Mouse (Mus musculus) lung, embryonic 16.5 days (tissue): ENCODE data around the gene Osr1. TPM values are rescaled to one million over a fixed set of nuclear protein-coding genes. Genes with fewer than 3 reads are reported as not detected.

ENCODE experiments used
- ATAC-seq: fragments of 200-750 bp; cut with Nextera tagmentation; 2 replicates; pipeline ENCODE4 v1.8.0; 2017; ENCODE audit warnings: low read depth, mild to moderate bottlenecking, moderate library complexity
- H3K27ac ChIP-seq: fragments of 300-500 bp; sonication (generic); 2 replicates; pipeline ENCODE4 v1.5.1; 2014; ENCODE audit warnings: mild to moderate bottlenecking, control low read depth, low read length
- H3K27me3 ChIP-seq: fragments of 300-500 bp; sonication (generic); 2 replicates; pipeline ENCODE4 v1.6.1; 2014; ENCODE audit warnings: low read depth, low read length, mixed read lengths; ENCODE audit not compliant: control insufficient read depth, insufficient read depth
- H3K36me3 ChIP-seq: fragments of 300-500 bp; sonication (generic); 2 replicates; pipeline ENCODE4 v1.6.1; 2014; ENCODE audit warnings: low read length; ENCODE audit not compliant: control insufficient read depth, insufficient read depth
- H3K4me1 ChIP-seq: fragments of 300-500 bp; sonication (generic); replicated peaks from 2 replicates; pipeline ENCODE4 v1.6.1; 2014; ENCODE audit warnings: low read length, mixed read lengths; ENCODE audit not compliant: control insufficient read depth, insufficient read depth
- H3K4me2 ChIP-seq: fragments of 300-500 bp; sonication (generic); 2 replicates; pipeline ENCODE4 v1.6.1; 2014; ENCODE audit warnings: low read depth, low read length, control low read depth
- H3K4me3 ChIP-seq: fragments of 300-500 bp; sonication (generic); 2 replicates; pipeline ENCODE4 v1.5.1; 2014; ENCODE audit warnings: mild to moderate bottlenecking, low read length, control low read depth
- H3K9ac ChIP-seq: fragments of 300-500 bp; sonication (generic); 2 replicates; pipeline ENCODE4 v1.6.1; 2014; ENCODE audit warnings: low read length, control low read depth
- H3K9me3 ChIP-seq: fragments of 300-500 bp; sonication (generic); 2 replicates; pipeline ENCODE4 v1.6.1; 2016; ENCODE audit warnings: low read length; ENCODE audit not compliant: control insufficient read depth
- WGBS: fragments of 180-500 bp; shearing (Covaris S2); extraction: QIAGEN DNeasy Blood & Tissue Kit; methylation state at CpG from one replicate; pipeline ENCODE4 v1.1.7; 2014; 5-methylcytosine and 5-hydroxymethylcytosine counted together
- polyA plus RNA-seq: library from polyadenylated mRNA; unstranded; fragments of >200 nt; fragmentation: Nextera tagmentation; extraction: Ambion mirVana; gene quantifications from 2 replicates; pipeline ENCODE4 v1.2.1, GENCODE M21; 2015

The Osr1 gene
- polyA plus RNA-seq, 1 experiment from 2014 or later, result 20.7 TPM

DNA sequence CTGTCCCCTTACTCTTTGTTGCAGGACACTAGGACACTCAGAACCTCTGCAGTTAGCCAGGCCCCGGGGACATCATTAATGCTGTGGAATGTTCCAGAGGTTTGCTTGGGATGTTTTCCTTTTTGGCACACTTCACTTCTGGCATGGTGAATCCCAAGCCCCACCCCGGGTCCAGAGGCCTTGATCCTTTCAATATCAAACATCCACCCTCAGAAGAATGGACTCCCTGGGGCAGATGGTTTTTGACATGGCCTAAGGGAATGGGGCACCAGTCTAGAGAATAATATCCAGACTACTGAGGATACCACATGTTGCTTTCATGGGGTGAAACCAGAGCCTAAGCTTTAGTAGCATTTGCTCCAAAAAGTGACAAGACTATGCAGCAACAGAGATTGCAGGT lies 13.5 kb downstream of the Osr1 start:
- peaks cover 20% of the 10 kb centered on the region for H3K4me1 ChIP-seq
- no peak overlapping the region for H3K4me3 ChIP-seq
- H3K4me2 ChIP-seq, result no peak overlapping the region
- no peak overlapping the region for H3K9ac ChIP-seq
- no peak overlapping the region for H3K27ac ChIP-seq
- WGBS, result 26% methylated on average over 2 of the region's 2 CpGs
- H3K9me3 ChIP-seq, result no peaks in the 10 kb centered on the region
- ATAC-seq, result no peak
- H3K27me3 ChIP-seq, result peaks cover 33% of the 10 kb centered on the region
- no peaks in the 10 kb centered on the region for H3K36me3 ChIP-seq

DNA sequence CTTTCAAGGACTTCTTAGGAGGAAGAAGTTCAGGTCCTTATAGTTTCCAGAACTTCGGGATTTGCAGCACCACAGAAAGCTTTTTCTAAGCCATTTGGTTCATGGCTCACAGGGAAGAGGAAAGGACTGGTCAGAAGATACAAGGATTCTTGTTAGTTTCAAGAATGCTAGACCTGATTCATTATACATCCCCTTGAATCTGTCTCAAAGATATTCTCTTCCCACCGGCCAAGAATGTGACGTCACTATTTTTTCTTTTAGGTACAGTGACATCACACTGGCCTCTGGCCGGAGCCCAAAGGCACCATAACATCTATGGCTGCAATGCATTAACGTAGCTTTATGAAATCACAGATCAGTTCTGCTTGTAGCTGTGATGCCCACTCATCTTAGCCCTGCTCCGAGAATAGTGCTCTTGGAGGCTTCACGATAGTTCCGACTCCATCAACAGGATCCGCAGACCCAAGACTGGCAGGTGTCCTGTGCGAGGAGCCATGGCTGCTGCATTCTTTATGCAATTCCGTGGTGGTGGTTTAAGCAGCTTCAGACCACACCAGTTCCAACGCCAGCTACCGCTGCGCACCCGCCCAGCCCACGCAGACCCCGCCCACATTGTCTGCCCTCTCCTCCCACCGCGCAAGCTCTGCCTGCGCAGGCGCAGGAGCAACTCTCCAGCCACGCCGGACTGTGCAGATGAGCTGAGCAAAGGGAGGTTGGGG lies 14.6 kb downstream of the Osr1 start:
- Histone ChIP-seq H3K4me1 (peaks cover 20% of the 10 kb centered on the region), H3K9ac (peak overlapping the region; percentile 68), H3K9me3 (no peaks in the 10 kb centered on the region), H3K27ac (peak overlapping the region; percentile 60), H3K4me3 (peak overlapping the region; percentile 54), H3K27me3 (peaks cover 22% of the 10 kb centered on the region; the same call in 1 of the 2 replicates), H3K36me3 (no peaks in the 10 kb centered on the region), H3K4me2 (peak overlapping the region; percentile 87)
- 1% methylated on average over 23 of the region's 23 CpGs for WGBS
- ATAC-seq, result peak; percentile 96

DNA sequence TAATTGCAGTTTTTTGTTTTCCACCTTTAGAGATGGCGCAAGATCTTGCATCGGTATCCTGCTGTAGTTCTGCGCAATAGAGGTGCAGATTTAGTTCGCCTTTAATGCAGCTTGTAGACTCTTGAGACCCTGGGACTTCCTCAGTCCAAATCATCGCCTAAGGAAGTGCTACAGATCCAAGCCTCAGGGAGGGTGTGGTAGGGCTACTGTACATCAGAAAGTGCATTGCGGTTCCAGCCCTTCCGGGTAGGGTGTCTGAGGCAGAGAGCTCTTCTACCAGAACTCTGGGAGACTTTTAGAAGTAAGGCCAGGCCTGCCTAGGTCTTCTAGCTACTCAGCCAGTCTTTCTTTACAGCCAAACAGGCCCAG lies 15.2 kb downstream of the Osr1 start:
- peaks cover 20% of the 10 kb centered on the region for H3K4me1 ChIP-seq
- H3K4me2 ChIP-seq, result peak overlapping the region; percentile 87
- H3K9ac ChIP-seq, result peak overlapping the region; percentile 68
- H3K9me3 ChIP-seq, result no peaks in the 10 kb centered on the region
- 6% methylated on average over 7 of the region's 7 CpGs for WGBS
- peak overlapping the region; percentile 54 for H3K4me3 ChIP-seq
- peak; percentile 63 for ATAC-seq
- peaks cover 17% of the 10 kb centered on the region; the same call in 1 of the 2 replicates for H3K27me3 ChIP-seq
- peak overlapping the region; percentile 60 for H3K27ac ChIP-seq
- no peaks in the 10 kb centered on the region for H3K36me3 ChIP-seq

DNA sequence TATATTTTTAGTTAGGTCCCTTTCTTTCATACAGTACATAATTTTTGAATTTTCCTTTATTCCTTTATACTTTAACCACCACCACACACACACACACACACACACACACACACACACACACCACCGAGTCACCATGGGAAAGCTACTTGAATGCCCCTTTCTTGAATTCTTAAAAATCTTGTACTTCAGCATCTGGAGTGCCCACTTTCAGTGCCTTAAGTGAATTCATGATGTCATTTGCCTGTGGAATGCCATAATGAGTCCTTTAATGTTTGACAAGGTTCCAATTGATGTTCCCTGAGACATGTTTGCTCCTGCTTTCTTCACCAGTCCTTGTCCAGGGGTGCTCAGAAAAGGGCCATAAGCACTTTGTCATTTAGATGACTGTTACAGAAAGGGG lies 17.8 kb downstream of the Osr1 start:
- WGBS, result 44% methylated on average over 1 of the region's 1 CpGs

DNA sequence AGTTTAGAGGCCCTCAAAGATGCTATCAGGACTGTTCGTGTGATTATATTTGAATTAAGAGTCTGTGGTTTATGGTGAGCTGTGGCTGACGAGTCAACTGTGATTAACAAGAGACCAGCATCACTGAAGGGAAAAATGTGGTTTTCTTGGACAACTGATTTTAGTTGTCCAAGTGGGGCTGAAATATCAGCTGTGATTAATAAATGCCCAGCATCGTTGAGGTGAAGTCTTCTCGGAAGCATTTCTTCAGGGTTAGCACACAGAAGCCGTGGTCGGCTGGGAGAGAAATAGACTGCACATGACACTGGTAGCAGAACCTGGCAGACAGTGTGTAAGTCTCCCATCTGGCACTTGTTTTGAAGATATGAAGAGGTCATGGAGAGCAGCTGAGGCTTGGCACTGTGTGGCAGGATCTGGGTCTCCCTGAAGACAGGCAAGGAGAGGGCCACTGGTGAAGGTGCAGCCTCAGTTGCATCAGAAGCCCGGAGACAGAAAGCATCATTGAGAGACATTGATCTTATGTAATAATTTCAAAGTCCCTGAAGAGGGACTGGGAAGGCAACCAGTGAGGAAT lies 19.7 kb downstream of the Osr1 start:
- H3K4me3 ChIP-seq, result no peak overlapping the region
- peaks cover 6% of the 10 kb centered on the region for H3K4me1 ChIP-seq
- H3K27me3 ChIP-seq, result no peaks in the 10 kb centered on the region
- WGBS, result 56% methylated on average over 7 of the region's 7 CpGs
- no peaks in the 10 kb centered on the region for H3K36me3 ChIP-seq
- no peak overlapping the region for H3K9ac ChIP-seq
- no peak overlapping the region for H3K4me2 ChIP-seq
- H3K9me3 ChIP-seq, result no peaks in the 10 kb centered on the region
- H3K27ac ChIP-seq, result no peak overlapping the region
- no peak for ATAC-seq

More for the DNA sequence above, 17.8 kb downstream of the Osr1 start:
- no peak overlapping the region for H3K4me3 ChIP-seq
- no peak overlapping the region for H3K4me2 ChIP-seq
- ATAC-seq, result no peak
- peaks cover 12% of the 10 kb centered on the region for H3K4me1 ChIP-seq
- no peak overlapping the region for H3K27ac ChIP-seq
- no peaks in the 10 kb centered on the region for H3K36me3 ChIP-seq
- H3K27me3 ChIP-seq, result peaks cover 5% of the 10 kb centered on the region; the same call in 1 of the 2 replicates
- H3K9me3 ChIP-seq, result no peaks in the 10 kb centered on the region
- no peak overlapping the region for H3K9ac ChIP-seq

DNA sequence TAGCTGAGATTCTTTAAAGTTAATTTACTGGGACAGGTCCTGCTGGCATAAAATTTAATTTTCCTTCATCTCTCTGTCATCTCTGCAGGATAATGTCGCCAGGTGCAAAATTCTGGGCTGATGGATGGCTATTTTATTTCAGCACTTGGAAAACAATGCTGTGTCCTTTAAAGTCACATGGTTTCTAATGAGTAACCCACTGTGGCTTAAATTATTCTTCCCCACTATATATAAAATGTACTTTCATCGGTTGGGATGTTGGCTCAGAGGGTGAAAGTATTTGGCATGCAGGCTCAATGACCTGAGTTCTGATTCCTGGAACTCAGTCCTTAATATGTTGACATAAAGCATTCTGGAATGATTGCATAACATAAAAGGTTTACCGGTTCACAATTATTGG lies 21.2 kb downstream of the Osr1 start:
- Histone ChIP-seq H3K27me3 (no peaks in the 10 kb centered on the region), H3K36me3 (no peaks in the 10 kb centered on the region), H3K4me2 (no peak overlapping the region), H3K4me3 (no peak overlapping the region), H3K4me1 (no peaks in the 10 kb centered on the region), H3K27ac (no peak overlapping the region), H3K9ac (no peak overlapping the region), H3K9me3 (no peaks in the 10 kb centered on the region)
- WGBS, result 53% methylated on average over 3 of the region's 3 CpGs
- ATAC-seq, result no peak

DNA sequence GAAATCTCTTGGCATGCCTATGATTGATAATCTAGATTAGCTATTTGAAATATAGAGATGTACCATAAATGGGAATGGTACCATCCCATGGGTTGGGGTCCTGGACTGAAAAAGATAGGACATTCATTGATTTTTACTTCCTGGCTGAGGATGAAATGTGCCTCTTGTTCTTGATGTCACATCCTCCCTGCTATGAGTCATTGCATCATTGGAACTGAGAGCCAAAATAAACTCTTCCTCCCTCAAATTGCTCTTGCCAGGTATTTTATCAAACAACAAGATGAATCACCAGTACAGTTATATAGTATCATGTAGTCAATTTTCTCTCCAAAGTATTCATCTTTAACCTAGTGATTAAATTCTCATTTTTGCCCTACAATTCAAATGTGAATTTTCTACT lies 28.3 kb downstream of the Osr1 start:
- no peak for ATAC-seq
- Histone ChIP-seq H3K9ac (no peak overlapping the region), H3K4me1 (no peaks in the 10 kb centered on the region), H3K9me3 (no peaks in the 10 kb centered on the region), H3K4me3 (no peak overlapping the region), H3K36me3 (no peaks in the 10 kb centered on the region), H3K27me3 (no peaks in the 10 kb centered on the region), H3K4me2 (no peak overlapping the region), H3K27ac (no peak overlapping the region)
